Mouse (Mus musculus) lung, postnatal 0 days (tissue): ENCODE data around the gene Eps15l1. TPM values are rescaled to one million over a fixed set of nuclear protein-coding genes. Genes with fewer than 3 reads are reported as not detected.

Experiments used
- ATAC-seq: fragments of 200-750 bp; cut with Nextera tagmentation; 2 replicates; pipeline ENCODE4 v1.8.0; 2017; ENCODE audit warnings: moderate library complexity
- DNase-seq: peaks from one replicate; pipeline ENCODE4 v3.0.0-alpha.2; 2016; ENCODE audit warnings: low spot score
- H3K27ac ChIP-seq: fragments of 300-500 bp; sonication (generic); 2 replicates; pipeline ENCODE4 v1.5.1; 2014; ENCODE audit warnings: antibody characterized with exemption, mild to moderate bottlenecking, low read length, mixed read lengths
- H3K27me3 ChIP-seq: fragments of 300-500 bp; sonication (generic); replicated peaks from 2 replicates; pipeline ENCODE4 v1.6.1; 2014; ENCODE audit warnings: low read length, mixed read lengths; ENCODE audit not compliant: insufficient read depth
- H3K36me3 ChIP-seq: fragments of 300-500 bp; sonication (generic); 2 replicates; pipeline ENCODE4 v1.6.1; 2014; ENCODE audit warnings: low read length, mixed read lengths; ENCODE audit not compliant: insufficient read depth
- H3K4me1 ChIP-seq: fragments of 300-500 bp; sonication (generic); 2 replicates; pipeline ENCODE4 v1.6.1; 2014; ENCODE audit warnings: antibody characterized with exemption, low read depth, low read length, mixed read lengths; ENCODE audit not compliant: insufficient read depth
- H3K4me2 ChIP-seq: fragments of 300-500 bp; sonication (generic); replicated peaks from 2 replicates; pipeline ENCODE4 v1.6.1; 2014; ENCODE audit warnings: low read depth, mild to moderate bottlenecking, low read length, moderate library complexity, mixed read lengths
- H3K4me3 ChIP-seq: fragments of 300-500 bp; sonication (generic); 2 replicates; pipeline ENCODE4 v1.5.1; 2014; ENCODE audit warnings: low read depth, low read length
- H3K9ac ChIP-seq: fragments of 300-500 bp; sonication (generic); replicated peaks from 2 replicates; pipeline ENCODE4 v1.6.1; 2014; ENCODE audit warnings: low read depth, mild to moderate bottlenecking
- H3K9me3 ChIP-seq: fragments of 300-500 bp; sonication (generic); 2 replicates; pipeline ENCODE4 v1.6.1; 2016; ENCODE audit warnings: low read length, mixed read lengths
- CTCF ChIP-seq: IDR thresholded peaks from 2 replicates; pipeline ENCODE4 v1.5.1; 2016; ENCODE audit warnings: antibody characterized with exemption, mild to moderate bottlenecking
- EP300 ChIP-seq: IDR thresholded peaks from 2 replicates; pipeline ENCODE4 v1.6.1; 2016; ENCODE audit warnings: antibody characterized with exemption, mild to moderate bottlenecking, control low read depth
- WGBS: fragments of 180-500 bp; shearing (Covaris S2); extraction: QIAGEN DNeasy Blood & Tissue Kit; methylation state at CpG from one replicate; pipeline ENCODE4 v1.1.7; 2014; 5-methylcytosine and 5-hydroxymethylcytosine counted together
- polyA plus RNA-seq: library from polyadenylated mRNA; unstranded; fragments of >200 nt; fragmentation: Nextera tagmentation; extraction: Ambion mirVana; gene quantifications from 2 replicates; pipeline ENCODE4 v1.2.1, GENCODE M21; 2015

Gene Eps15l1
- polyA plus RNA-seq, 1 experiment from 2014 or later, result 25.6 TPM

DNA sequence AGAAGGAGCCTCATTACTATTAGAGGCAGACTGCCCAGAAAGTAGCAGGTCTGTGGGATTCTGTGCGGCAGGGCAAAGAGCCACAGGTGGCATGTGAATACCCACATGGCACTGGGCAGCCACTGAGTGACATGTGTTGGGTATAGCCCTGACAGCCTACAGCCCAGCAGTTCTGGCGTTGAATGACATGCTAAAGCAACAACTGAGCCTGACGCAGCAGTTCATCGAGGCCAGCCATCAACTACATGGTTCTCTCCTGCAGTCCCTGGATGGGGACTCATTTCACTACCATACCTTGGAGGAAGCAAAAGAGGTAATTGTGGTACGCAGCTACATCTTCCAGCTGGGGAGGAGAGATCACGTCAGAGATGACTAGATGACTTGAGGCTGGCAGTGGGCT, 37.2 kb upstream of the Eps15l1 start:
- no peak overlapping the region for H3K4me2 ChIP-seq

DNA sequence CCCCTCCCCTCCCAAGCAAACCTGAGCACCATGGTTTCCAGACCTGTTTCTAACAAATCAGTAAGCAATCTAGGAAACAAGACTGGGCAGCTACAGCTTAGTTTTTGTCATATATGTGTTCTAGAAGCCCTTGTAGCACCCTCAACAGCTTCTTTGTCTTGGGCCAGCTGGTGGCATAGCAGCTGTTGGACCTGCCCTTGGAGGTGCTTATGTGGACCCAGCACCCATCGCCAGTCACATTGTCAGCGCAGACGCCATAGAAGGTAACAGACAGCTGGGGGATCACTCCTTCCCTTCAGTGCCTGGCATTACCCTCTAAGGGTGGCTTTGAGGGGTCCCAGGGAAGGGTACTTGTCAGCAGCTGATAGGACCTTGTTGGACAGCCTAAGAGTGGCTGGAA, 36.5 kb upstream of the Eps15l1 start:
- no peak for DNase-seq
- WGBS, result 91% methylated on average over 3 of the region's 3 CpGs
- no peak overlapping the region for H3K27ac ChIP-seq
- H3K4me1 ChIP-seq, result no peaks in the 10 kb centered on the region
- H3K4me2 ChIP-seq, result no peak overlapping the region
- TF ChIP-seq EP300, result no peak
- TF ChIP-seq CTCF, result no peak
- H3K9ac ChIP-seq, result no peak overlapping the region
- H3K36me3 ChIP-seq, result peaks cover 17% of the 10 kb centered on the region
- H3K9me3 ChIP-seq, result no peaks in the 10 kb centered on the region
- H3K27me3 ChIP-seq, result no peaks in the 10 kb centered on the region
- ATAC-seq, result no peak
- no peak overlapping the region for H3K4me3 ChIP-seq

More for the DNA sequence above, 37.2 kb upstream of the Eps15l1 start:
- H3K36me3 ChIP-seq, result peaks cover 23% of the 10 kb centered on the region
- H3K4me1 ChIP-seq, result no peaks in the 10 kb centered on the region
- H3K9ac ChIP-seq, result no peak overlapping the region
- TF ChIP-seq CTCF, result no peak
- TF ChIP-seq EP300, result no peak
- 83% methylated on average over 6 of the region's 6 CpGs for WGBS
- no peak overlapping the region for H3K27ac ChIP-seq
- DNase-seq (no peak), ATAC-seq (no peak)
- no peaks in the 10 kb centered on the region for H3K9me3 ChIP-seq
- H3K27me3 ChIP-seq, result no peaks in the 10 kb centered on the region
- H3K4me3 ChIP-seq, result no peak overlapping the region

- DNase-seq (no peak), ATAC-seq (no peak)
- WGBS, result 87% methylated on average over 4 of the region's 4 CpGs
- Histone ChIP-seq H3K4me3 (no peak overlapping the region), H3K36me3 (peaks cover 24% of the 10 kb centered on the region), H3K27me3 (no peaks in the 10 kb centered on the region), H3K4me2 (no peak overlapping the region), H3K4me1 (no peaks in the 10 kb centered on the region), H3K9ac (no peak overlapping the region), H3K9me3 (no peaks in the 10 kb centered on the region), H3K27ac (no peak overlapping the region)
- TF ChIP-seq CTCF, result no peak
- no peak for TF ChIP-seq EP300
Measured at GRCm38 (mm10) chr8:72455317-72455716, 34.1 kb upstream of the Eps15l1 start.

DNA sequence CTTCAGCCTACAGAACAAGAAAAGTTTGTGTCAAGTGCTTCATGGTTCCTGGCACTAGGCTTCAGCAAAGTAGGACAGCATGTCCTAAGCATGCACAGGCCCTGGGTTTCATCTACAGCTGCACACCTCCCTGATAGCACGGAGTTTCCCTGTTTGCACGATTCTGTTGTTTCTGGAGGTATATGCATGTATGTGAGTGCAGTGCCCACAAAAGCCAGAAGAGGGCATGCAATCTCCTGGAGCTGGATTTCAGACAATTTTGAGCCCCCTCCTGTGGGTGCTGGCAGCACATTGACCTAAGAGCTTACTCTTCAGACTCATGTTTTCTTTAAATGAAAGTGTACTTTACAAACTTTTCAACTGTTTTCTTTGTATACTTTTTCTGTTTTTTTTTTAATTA, 32.6 kb upstream of the Eps15l1 start:
- peaks cover 14% of the 10 kb centered on the region for H3K36me3 ChIP-seq

GRCm38 (mm10) chr8:72451516-72451915, 30.3 kb upstream of the Eps15l1 start:
- Histone ChIP-seq H3K9ac (no peak overlapping the region), H3K4me3 (no peak overlapping the region), H3K9me3 (no peaks in the 10 kb centered on the region), H3K4me1 (no peaks in the 10 kb centered on the region), H3K4me2 (no peak overlapping the region), H3K36me3 (peaks cover 14% of the 10 kb centered on the region), H3K27me3 (no peaks in the 10 kb centered on the region), H3K27ac (no peak overlapping the region)
- WGBS, result 52% methylated on average over 8 of the region's 8 CpGs
- ATAC-seq (no peak), DNase-seq (no peak)
- TF ChIP-seq CTCF (no peak), EP300 (no peak)

More for the DNA sequence above, 32.6 kb upstream of the Eps15l1 start:
- H3K27ac ChIP-seq, result no peak overlapping the region
- H3K4me1 ChIP-seq, result no peaks in the 10 kb centered on the region
- no peak overlapping the region for H3K9ac ChIP-seq
- H3K9me3 ChIP-seq, result no peaks in the 10 kb centered on the region
- TF ChIP-seq EP300 (no peak), CTCF (no peak)
- WGBS, result 98% methylated on average over 2 of the region's 2 CpGs
- DNase-seq (no peak), ATAC-seq (no peak)
- H3K4me3 ChIP-seq, result no peak overlapping the region
- no peak overlapping the region for H3K4me2 ChIP-seq
- no peaks in the 10 kb centered on the region for H3K27me3 ChIP-seq

DNA sequence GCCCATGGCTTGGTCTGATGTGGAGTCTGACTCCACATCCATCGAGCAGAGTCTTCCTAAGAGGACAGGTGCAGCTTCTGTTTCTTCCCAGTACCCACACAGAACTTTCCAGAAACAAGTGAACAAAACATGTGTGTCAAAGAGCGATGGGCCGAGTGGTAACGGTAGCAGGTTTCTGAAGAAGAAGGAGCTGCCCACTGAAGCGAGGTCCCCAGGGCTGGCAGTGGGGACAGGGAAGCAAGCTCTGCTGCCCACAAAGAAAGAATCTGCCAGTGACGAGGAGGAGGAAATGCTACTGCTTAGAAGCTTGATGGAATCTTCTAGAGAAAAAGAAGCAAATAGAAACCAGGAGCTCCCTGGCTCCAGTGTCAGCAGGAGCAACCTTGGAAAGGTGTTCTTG, 23.8 kb upstream of the Eps15l1 start:
- DNase-seq (no peak), ATAC-seq (no peak)
- Histone ChIP-seq H3K27ac (no peak overlapping the region), H3K4me1 (no peaks in the 10 kb centered on the region; the same call in 1 of the 2 replicates), H3K27me3 (no peaks in the 10 kb centered on the region), H3K4me2 (no peak overlapping the region), H3K36me3 (no peaks in the 10 kb centered on the region), H3K9ac (no peak overlapping the region), H3K9me3 (no peaks in the 10 kb centered on the region), H3K4me3 (no peak overlapping the region)
- 91% methylated on average over 6 of the region's 6 CpGs for WGBS
- TF ChIP-seq CTCF (no peak), EP300 (no peak)

GRCm38 (mm10) chr8:72443994-72444350, 22.7 kb upstream of the Eps15l1 start:
- WGBS, result 25% methylated on average over 6 of the region's 6 CpGs
- H3K27me3 ChIP-seq, result no peaks in the 10 kb centered on the region
- no peak for DNase-seq
- no peaks in the 10 kb centered on the region; the same call in 1 of the 2 replicates for H3K4me1 ChIP-seq
- ATAC-seq, result peak; percentile 26
- TF ChIP-seq EP300, result no peak
- TF ChIP-seq CTCF, result no peak
- peak overlapping the region; percentile 32 for H3K4me3 ChIP-seq
- no peaks in the 10 kb centered on the region for H3K9me3 ChIP-seq
- no peak overlapping the region for H3K9ac ChIP-seq
- peak overlapping the region; percentile 55; the same call in 1 of the 2 replicates for H3K27ac ChIP-seq
- H3K4me2 ChIP-seq, result peak overlapping the region; percentile 53
- H3K36me3 ChIP-seq, result no peaks in the 10 kb centered on the region
